Mouse (Mus musculus) bone marrow macrophage, adult 2 months (primary cell): ENCODE measurements around the gene 2300002M23Rik.

Experiments
- CTCF ChIP-seq: IDR thresholded peaks from 2 replicates; pipeline ENCODE4 v1.5.1; 2012; ENCODE audit warnings: low read depth, mild to moderate bottlenecking, low read length, moderate library complexity
- POLR2A ChIP-seq: IDR thresholded peaks from 2 replicates; pipeline ENCODE4 v1.6.1; 2012; ENCODE audit warnings: mild to moderate bottlenecking, low read depth, low read length, borderline replicate concordance

DNA sequence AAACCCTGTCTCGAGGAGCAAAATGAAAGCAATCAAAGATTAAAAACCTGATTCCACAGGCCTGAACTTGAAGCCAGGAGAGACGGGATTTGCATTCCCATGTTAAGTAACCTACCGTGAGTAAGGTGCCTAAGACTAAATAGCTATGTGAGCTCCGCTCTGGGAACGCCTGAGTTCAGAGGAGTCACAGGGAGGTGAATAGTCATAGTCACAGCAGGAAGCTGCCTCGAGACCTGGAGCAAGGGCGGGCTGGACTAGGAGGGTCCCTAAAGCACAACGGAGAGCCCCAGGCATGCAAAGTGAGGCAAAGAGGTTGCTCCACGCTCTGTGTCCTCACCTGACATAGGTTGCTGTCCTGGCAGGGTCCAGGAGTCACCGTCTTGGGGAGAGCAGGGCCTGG is 27.7 kb upstream of the 2300002M23Rik start:
- TF ChIP-seq CTCF (no peak), POLR2A (no peak)
